Mouse (Mus musculus): ENCODE data around the gene Capza2. TPM values are rescaled to one million over a fixed set of nuclear protein-coding genes. Genes with fewer than 3 reads are reported as not detected.
A peak's percentile ranks its signal among the peaks of the same experiment; 100 is the strongest.

Gene Capza2
- polyA plus RNA-seq, 1 experiment from 2014 or later: 225 TPM

DNA sequence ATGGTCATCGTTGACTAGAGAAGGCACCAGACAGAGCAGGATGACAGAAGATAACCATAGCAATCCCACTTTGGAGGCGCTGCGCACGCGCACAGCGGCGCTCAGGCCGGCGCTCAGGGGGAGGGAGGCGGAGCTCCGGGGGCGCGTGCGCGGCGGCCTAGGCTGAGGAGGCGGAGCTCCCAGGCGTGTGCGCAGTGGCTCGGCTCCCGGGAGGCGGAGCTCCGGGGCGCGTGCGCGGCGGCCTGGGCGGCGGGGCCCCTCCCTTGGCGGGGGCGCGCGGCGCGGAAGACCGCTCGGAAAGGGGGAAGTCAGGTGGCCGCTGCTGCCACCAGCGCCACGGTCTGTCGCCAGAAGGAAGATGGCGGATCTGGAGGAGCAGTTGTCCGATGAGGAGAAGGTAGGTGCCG is 733 bp downstream of the Capza2 start:
- peak overlapping the region; percentile 95 for H3K9ac ChIP-seq (ENCODE audit: low read length)
- H3K36me3 ChIP-seq (ENCODE audit: control insufficient read depth, insufficient read depth, low read length): no peaks in the 10 kb centered on the region
- ATAC-seq (replicated peaks; ENCODE audit: low FRiP score, low TSS enrichment, low read depth): peak; percentile 92
- H3K4me3 ChIP-seq (ENCODE audit: low read depth, low read length): peak overlapping the region; percentile 57
- peak overlapping the region; percentile 46 for H3K4me2 ChIP-seq (ENCODE audit: low read length)
- no peaks in the 10 kb centered on the region for H3K27me3 ChIP-seq (replicated peaks; ENCODE audit: control insufficient read depth, insufficient read depth, low read length)
- H3K9me3 ChIP-seq (ENCODE audit: control insufficient read depth, low read length): no peaks in the 10 kb centered on the region
- WGBS: 0% methylated on average over 34 of the region's 45 CpGs
- peaks cover 8% of the 10 kb centered on the region; the same call in 1 of the 2 replicates for H3K4me1 ChIP-seq (replicated peaks; ENCODE audit: control insufficient read depth, insufficient read depth, low read length)
- H3K27ac ChIP-seq (ENCODE audit: low read depth): peak overlapping the region; percentile 95
- DNase-seq (ENCODE audit: low spot score): peak; percentile 93

DNA sequence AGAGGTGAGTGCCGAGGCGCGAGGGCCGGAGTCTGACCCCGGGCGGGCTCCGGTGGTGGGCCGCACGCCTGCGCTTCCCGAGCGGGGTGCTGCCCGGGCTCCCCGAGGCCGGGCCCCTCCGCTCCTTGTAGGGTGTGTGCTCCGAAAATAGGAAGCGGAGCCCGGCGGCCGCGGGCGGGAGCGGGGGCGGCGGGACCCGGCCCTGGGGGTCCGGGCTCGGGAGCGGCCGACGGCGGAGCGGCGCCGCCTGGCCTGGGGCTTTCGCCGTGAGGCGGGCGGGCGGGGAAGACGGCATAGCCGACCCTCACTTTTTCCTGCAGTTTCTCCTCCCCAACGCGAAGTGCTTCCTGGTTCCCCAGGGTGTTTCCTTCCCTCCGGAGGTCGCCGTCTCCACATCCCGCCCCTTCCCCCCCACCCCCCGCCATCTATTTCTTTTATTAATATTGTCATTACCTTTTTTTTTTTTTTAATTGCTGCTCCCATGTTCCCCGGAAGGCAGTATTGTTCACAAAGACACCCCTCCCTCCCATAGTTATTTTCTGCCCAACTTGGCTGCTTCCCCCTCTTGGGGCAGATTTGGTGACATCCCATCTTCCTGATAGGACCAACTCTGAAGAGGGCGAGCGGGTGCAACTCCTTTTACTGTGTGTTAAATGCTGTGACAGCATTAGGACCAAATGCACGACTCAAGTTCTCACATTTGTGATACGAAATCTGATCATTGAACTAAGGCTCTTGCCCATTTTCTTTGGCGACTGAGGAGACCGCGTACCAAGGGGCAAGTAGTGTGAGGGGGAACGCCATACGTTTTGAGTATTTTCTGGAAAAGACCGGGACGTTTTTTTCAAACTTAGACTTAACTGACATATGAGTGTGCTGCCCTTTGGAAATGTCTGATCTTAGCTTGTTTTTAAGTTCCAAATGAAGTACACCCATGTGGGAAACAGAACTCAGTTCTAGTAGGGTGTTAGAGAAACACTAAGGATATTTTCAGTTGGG is 1.5 kb downstream of the Capza2 start:
- H3K4me2 ChIP-seq (ENCODE audit: low read length): peak overlapping the region; percentile 84
- H3K36me3 ChIP-seq (ENCODE audit: control insufficient read depth, insufficient read depth, low read length): no peaks in the 10 kb centered on the region
- H3K27me3 ChIP-seq (replicated peaks; ENCODE audit: control insufficient read depth, insufficient read depth, low read length): no peaks in the 10 kb centered on the region
- H3K4me3 ChIP-seq (ENCODE audit: low read depth, low read length): peak overlapping the region; percentile 57
- H3K9ac ChIP-seq (ENCODE audit: low read length): peak overlapping the region; percentile 95
- peak overlapping the region; percentile 95 for H3K27ac ChIP-seq (ENCODE audit: low read depth)
- no peaks in the 10 kb centered on the region for H3K9me3 ChIP-seq (ENCODE audit: control insufficient read depth, low read length)
- WGBS: under 1% methylated on average over 41 of the region's 62 CpGs
- DNase-seq (ENCODE audit: low spot score): peak; percentile 76
- H3K4me1 ChIP-seq (replicated peaks; ENCODE audit: control insufficient read depth, insufficient read depth, low read length): peaks cover 8% of the 10 kb centered on the region; the same call in 1 of the 2 replicates
- peak; percentile 88 for ATAC-seq (replicated peaks; ENCODE audit: low FRiP score, low TSS enrichment, low read depth)

DNA sequence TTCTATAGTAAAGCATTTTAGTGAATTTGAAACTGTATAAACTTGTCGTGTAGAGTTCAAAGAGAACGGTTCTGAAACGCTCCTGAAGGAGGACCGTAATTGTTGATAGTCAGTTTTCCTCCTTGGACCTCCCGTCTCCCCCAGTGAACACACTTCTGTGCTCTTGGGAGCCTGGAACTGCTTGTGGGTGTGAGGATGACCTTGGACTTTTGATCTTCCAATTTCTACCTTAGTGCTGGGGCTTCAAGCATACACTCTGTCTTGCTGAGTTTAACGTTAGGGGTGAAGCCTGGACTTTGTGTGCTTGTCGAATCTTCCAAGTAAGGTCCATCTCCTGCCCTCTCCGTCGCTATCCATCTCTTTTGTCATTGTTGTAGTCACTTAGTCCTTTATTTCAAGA is 4.0 kb downstream of the Capza2 start:
- peaks cover 9% of the 10 kb centered on the region; the same call in 1 of the 2 replicates for H3K4me1 ChIP-seq (replicated peaks; ENCODE audit: control insufficient read depth, insufficient read depth, low read length)
- H3K27me3 ChIP-seq (replicated peaks; ENCODE audit: control insufficient read depth, insufficient read depth, low read length): no peaks in the 10 kb centered on the region
- ATAC-seq (replicated peaks; ENCODE audit: low FRiP score, low TSS enrichment, low read depth) (no peak), DNase-seq (ENCODE audit: low spot score) (no peak)
- H3K36me3 ChIP-seq (ENCODE audit: control insufficient read depth, insufficient read depth, low read length): no peaks in the 10 kb centered on the region
- H3K4me3 ChIP-seq (ENCODE audit: low read depth, low read length): no peak overlapping the region
- H3K27ac ChIP-seq (ENCODE audit: low read depth): no peak overlapping the region
- 85% methylated on average over 9 of the region's 9 CpGs for WGBS
- H3K9me3 ChIP-seq (ENCODE audit: control insufficient read depth, low read length): no peaks in the 10 kb centered on the region
- no peak overlapping the region for H3K9ac ChIP-seq (ENCODE audit: low read length)
- H3K4me2 ChIP-seq (ENCODE audit: low read length): no peak overlapping the region

DNA sequence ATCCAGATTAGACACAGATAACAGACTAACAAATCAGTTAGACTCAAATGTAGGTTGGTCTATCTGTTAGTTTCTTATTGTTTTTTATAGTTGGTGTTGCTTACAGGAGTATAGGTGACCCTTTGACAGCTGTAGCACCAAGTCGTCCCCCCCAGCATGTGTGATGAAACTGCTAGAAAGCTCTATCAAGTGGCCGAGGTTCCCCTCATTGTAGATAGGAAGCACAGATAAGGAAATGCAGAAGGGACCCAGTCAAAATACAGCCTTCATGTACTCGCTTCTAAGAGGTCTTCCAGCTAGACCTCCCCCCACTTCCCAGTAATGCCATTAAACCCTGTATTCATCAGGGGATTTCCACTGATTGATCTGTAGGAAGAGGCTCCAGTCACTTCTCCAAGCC is 6.7 kb downstream of the Capza2 start:
- Histone ChIP-seq H3K4me2 (ENCODE audit: low read length) (no peak overlapping the region), H3K27me3 (replicated peaks; ENCODE audit: control insufficient read depth, insufficient read depth, low read length) (no peaks in the 10 kb centered on the region), H3K9ac (ENCODE audit: low read length) (no peak overlapping the region), H3K4me3 (ENCODE audit: low read depth, low read length) (no peak overlapping the region), H3K36me3 (ENCODE audit: control insufficient read depth, insufficient read depth, low read length) (no peaks in the 10 kb centered on the region), H3K9me3 (ENCODE audit: control insufficient read depth, low read length) (no peaks in the 10 kb centered on the region), H3K4me1 (replicated peaks; ENCODE audit: control insufficient read depth, insufficient read depth, low read length) (peaks cover 24% of the 10 kb centered on the region), H3K27ac (ENCODE audit: low read depth) (no peak overlapping the region)
- DNase-seq (ENCODE audit: low spot score): no peak
- WGBS: 65% methylated on average over 3 of the region's 3 CpGs
- ATAC-seq (replicated peaks; ENCODE audit: low FRiP score, low TSS enrichment, low read depth): no peak

DNA sequence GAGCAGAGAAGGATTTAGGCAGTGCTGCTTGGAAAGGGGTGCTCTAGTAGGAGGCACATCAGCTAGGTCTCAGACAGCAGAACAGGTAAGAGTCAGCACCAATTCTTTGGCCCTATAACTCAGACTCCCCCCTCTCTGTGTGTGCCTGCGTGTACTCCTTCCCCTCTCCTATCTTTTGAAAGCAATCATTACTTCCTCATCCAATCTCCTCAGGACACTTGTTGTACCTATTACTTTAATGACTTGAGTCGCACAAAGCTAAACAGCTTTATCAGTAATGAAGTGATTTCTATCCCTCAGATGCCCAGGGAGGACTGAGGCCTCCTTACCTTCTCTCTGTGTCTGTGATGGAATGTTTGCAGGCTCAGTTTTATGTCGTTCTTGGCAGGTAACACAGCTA is 10.1 kb downstream of the Capza2 start:
- Histone ChIP-seq H3K27me3 (replicated peaks; ENCODE audit: control insufficient read depth, insufficient read depth, low read length) (no peaks in the 10 kb centered on the region), H3K4me2 (ENCODE audit: low read length) (no peak overlapping the region), H3K9ac (ENCODE audit: low read length) (no peak overlapping the region), H3K36me3 (ENCODE audit: control insufficient read depth, insufficient read depth, low read length) (peaks cover 27% of the 10 kb centered on the region), H3K27ac (ENCODE audit: low read depth) (no peak overlapping the region), H3K4me1 (replicated peaks; ENCODE audit: control insufficient read depth, insufficient read depth, low read length) (peaks cover 16% of the 10 kb centered on the region), H3K4me3 (ENCODE audit: low read depth, low read length) (no peak overlapping the region), H3K9me3 (ENCODE audit: control insufficient read depth, low read length) (no peaks in the 10 kb centered on the region)
- no peak for DNase-seq (ENCODE audit: low spot score)
- WGBS: 41% methylated on average over 3 of the region's 3 CpGs
- ATAC-seq (replicated peaks; ENCODE audit: low FRiP score, low TSS enrichment, low read depth): no peak

DNA sequence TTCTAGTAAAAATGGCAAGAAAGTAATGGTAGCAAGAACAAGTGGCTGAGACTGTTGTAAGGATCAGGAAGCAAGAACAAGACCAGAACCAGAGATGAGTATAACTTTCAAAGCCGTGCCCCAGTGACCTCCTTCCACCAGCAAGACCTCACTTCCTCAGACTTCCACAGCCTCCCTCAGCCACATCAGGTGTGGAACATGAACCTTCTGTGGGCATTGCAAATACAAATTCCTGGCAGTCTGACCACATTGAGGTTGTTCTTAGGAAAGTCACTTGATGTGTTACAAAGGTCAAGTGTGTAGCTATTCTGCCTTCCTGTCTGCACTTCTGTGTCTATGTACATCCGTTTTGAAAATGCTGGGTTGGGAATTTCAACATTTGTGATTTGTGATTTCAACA is 16.1 kb downstream of the Capza2 start:
- ATAC-seq (replicated peaks; ENCODE audit: low FRiP score, low TSS enrichment, low read depth) (no peak), DNase-seq (ENCODE audit: low spot score) (no peak)
- no peak overlapping the region for H3K27ac ChIP-seq (ENCODE audit: low read depth)
- H3K36me3 ChIP-seq (ENCODE audit: control insufficient read depth, insufficient read depth, low read length): peaks cover 68% of the 10 kb centered on the region
- no peak overlapping the region for H3K4me3 ChIP-seq (ENCODE audit: low read depth, low read length)
- H3K27me3 ChIP-seq (replicated peaks; ENCODE audit: control insufficient read depth, insufficient read depth, low read length): no peaks in the 10 kb centered on the region
- no peaks in the 10 kb centered on the region for H3K4me1 ChIP-seq (replicated peaks; ENCODE audit: control insufficient read depth, insufficient read depth, low read length)
- no peaks in the 10 kb centered on the region for H3K9me3 ChIP-seq (ENCODE audit: control insufficient read depth, low read length)
- no peak overlapping the region for H3K9ac ChIP-seq (ENCODE audit: low read length)
- H3K4me2 ChIP-seq (ENCODE audit: low read length): no peak overlapping the region
- 75% methylated on average over 2 of the region's 2 CpGs for WGBS

DNA sequence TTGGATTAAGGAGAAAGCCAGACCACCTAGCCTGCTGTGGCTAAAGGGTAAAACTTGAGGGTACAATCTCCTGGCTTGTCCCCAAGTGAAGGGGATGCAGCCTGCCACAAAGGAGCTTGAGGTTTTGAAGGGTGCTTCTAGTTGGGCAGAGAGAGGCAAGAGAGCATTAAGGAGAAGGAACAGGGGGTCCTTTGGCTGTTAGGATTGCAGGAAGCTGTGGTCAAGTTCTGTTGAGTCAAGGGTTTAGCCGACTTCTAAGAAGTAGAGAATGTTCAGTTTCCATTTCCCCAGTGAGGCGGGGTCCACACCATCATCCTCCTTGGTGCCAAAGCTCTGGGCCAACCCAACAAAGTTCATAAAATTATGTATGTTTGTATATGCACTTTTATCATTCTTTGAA is 19.0 kb downstream of the Capza2 start:
- no peak overlapping the region for H3K4me2 ChIP-seq (ENCODE audit: low read length)
- peaks cover 67% of the 10 kb centered on the region for H3K36me3 ChIP-seq (ENCODE audit: control insufficient read depth, insufficient read depth, low read length)
- ATAC-seq (replicated peaks; ENCODE audit: low FRiP score, low TSS enrichment, low read depth) (no peak), DNase-seq (ENCODE audit: low spot score) (no peak)
- H3K9me3 ChIP-seq (ENCODE audit: control insufficient read depth, low read length): no peaks in the 10 kb centered on the region
- H3K27ac ChIP-seq (ENCODE audit: low read depth): no peak overlapping the region
- H3K27me3 ChIP-seq (replicated peaks; ENCODE audit: control insufficient read depth, insufficient read depth, low read length): no peaks in the 10 kb centered on the region
- 88% methylated on average over 2 of the region's 2 CpGs for WGBS
- no peaks in the 10 kb centered on the region for H3K4me1 ChIP-seq (replicated peaks; ENCODE audit: control insufficient read depth, insufficient read depth, low read length)
- no peak overlapping the region for H3K4me3 ChIP-seq (ENCODE audit: low read depth, low read length)
- H3K9ac ChIP-seq (ENCODE audit: low read length): no peak overlapping the region

DNA sequence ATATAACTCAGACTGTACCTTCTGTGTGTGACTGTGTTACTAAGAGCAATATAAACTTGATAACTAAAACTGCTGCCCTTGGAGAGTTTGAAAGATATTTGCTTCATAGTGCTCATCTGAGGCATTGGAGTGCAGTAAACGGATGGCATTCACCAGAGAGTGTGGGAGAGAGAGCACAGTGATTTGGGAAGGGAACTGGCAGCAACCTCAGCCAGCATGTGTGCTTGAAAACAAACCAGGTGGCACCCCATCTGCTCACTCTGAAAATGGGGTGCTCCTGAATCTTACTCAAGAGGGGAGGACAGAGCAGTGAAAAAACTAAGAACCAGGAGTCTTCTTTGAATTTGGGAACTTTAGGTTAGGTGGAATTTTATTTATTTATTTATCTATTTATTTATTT is 21.3 kb downstream of the Capza2 start:
- no peak overlapping the region for H3K4me3 ChIP-seq (ENCODE audit: low read depth, low read length)
- WGBS: 87% methylated on average over 1 of the region's 1 CpGs
- ATAC-seq (replicated peaks; ENCODE audit: low FRiP score, low TSS enrichment, low read depth) (no peak), DNase-seq (ENCODE audit: low spot score) (no peak)
- peaks cover 67% of the 10 kb centered on the region for H3K36me3 ChIP-seq (ENCODE audit: control insufficient read depth, insufficient read depth, low read length)
- no peaks in the 10 kb centered on the region for H3K4me1 ChIP-seq (replicated peaks; ENCODE audit: control insufficient read depth, insufficient read depth, low read length)
- H3K9me3 ChIP-seq (ENCODE audit: control insufficient read depth, low read length): no peaks in the 10 kb centered on the region
- no peak overlapping the region for H3K4me2 ChIP-seq (ENCODE audit: low read length)
- no peaks in the 10 kb centered on the region for H3K27me3 ChIP-seq (replicated peaks; ENCODE audit: control insufficient read depth, insufficient read depth, low read length)
- H3K9ac ChIP-seq (ENCODE audit: low read length): no peak overlapping the region
- no peak overlapping the region for H3K27ac ChIP-seq (ENCODE audit: low read depth)

DNA sequence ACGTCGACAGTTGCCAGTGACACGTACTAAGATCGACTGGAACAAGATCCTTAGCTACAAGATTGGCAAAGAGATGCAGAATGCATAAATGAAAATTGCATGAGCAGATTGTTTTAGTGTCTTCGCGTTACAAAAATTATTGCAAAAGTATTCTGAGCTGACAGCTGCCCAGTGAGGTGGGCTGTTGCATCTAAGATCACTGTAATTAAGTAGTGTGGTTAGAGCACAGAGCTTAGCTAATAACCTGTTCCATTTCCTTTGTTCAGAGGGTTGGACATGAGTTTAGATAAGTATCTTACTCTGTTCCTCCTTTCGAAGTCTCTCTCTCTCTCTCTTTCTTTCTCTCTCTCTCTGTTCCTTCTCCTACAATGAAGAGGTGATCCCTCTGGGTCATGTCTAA is 29.3 kb downstream of the Capza2 start:
- Histone ChIP-seq H3K9me3 (ENCODE audit: control insufficient read depth, low read length) (no peaks in the 10 kb centered on the region), H3K27ac (ENCODE audit: low read depth) (no peak overlapping the region), H3K4me1 (replicated peaks; ENCODE audit: control insufficient read depth, insufficient read depth, low read length) (no peaks in the 10 kb centered on the region), H3K4me3 (ENCODE audit: low read depth, low read length) (no peak overlapping the region), H3K36me3 (ENCODE audit: control insufficient read depth, insufficient read depth, low read length) (peaks cover 77% of the 10 kb centered on the region), H3K4me2 (ENCODE audit: low read length) (no peak overlapping the region), H3K9ac (ENCODE audit: low read length) (no peak overlapping the region), H3K27me3 (replicated peaks; ENCODE audit: control insufficient read depth, insufficient read depth, low read length) (no peaks in the 10 kb centered on the region)
- 97% methylated on average over 7 of the region's 7 CpGs for WGBS
- no peak for DNase-seq (ENCODE audit: low spot score)
- ATAC-seq (replicated peaks; ENCODE audit: low FRiP score, low TSS enrichment, low read depth): no peak
